Mouse (Mus musculus) heart, postnatal 25 days (tissue): ENCODE results near the gene Vdac2. TPM values are rescaled to one million over a fixed set of nuclear protein-coding genes. Genes with fewer than 3 reads are reported as not detected.

Source experiments
- DNase-seq: peaks from one replicate; pipeline ENCODE4 v3.0.0; 2022; ENCODE audit warnings: low spot score
- intact Hi-C: fragments of 180-260 bp; cut with DNase I; formaldehyde crosslinking; loops from one replicate; pipeline ENCODE4 v1.15.1; 2025
- total RNA-seq, 2 experiments: library from RNA; stranded (reverse); gene quantifications; 2 replicates each; pipeline ENCODE4 v1.2.3; 2021

Vdac2 gene
- total RNA-seq, 2 experiments from 2014 or later = 494 to 528 TPM

GRCm38 (mm10) chr14:21814606-21815005 is 10.4 kb upstream of the Vdac2 start:
- no peak for DNase-seq
- intact Hi-C loops = no loop called here

GRCm38 (mm10) chr14:21816255-21816654 is 8.8 kb upstream of the Vdac2 start:
- intact Hi-C loops = no loop called here
- DNase-seq = no peak

- DNase-seq = no peak
- intact Hi-C loops = no loop called here
Observed at GRCm38 (mm10) chr14:21817453-21817852, 7.6 kb upstream of the Vdac2 start.

DNA sequence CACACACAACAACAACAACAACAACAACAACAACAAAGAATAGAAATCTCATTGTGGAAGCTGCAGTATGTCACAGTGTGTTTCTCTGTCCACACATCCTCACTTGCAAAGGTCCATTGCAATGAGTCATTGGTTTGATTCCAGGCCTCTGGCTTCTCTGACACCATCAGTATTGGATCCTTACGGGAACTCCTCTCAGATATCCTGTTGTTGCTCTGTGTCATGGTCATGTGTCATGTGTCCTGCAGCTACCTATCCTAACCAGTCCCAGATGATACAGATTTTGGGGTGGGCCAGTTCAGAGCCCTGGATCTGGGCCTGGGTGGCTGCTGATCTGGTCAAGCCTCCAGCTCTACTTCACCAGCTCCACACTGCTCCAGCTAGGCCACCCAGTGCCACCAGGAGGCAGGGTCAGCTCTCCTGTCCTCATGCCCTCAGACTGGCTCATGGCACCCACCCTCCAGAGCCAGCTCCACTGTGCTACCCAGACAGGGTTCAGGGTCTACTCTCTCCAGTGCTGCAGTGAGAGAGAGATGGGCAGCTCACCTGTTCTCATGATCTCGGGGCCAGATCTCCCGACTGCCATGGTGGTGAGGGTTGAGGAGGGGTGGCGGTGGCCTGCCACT is 4.0 kb upstream of the Vdac2 start:
- DNase-seq = no peak
- intact Hi-C loops = no loop called here

GRCm38 (mm10) chr14:21822307-21822706 is 2.7 kb upstream of the Vdac2 start:
- no peak for DNase-seq
- intact Hi-C loops = no loop called here

GRCm38 (mm10) chr14:21822795-21823374 is 2.2 kb upstream of the Vdac2 start:
- intact Hi-C loops = no loop called here
- DNase-seq = peak; percentile 82

GRCm38 (mm10) chr14:21823897-21824296 is 1.1 kb upstream of the Vdac2 start:
- DNase-seq = no peak
- intact Hi-C loops = no loop called here

DNA sequence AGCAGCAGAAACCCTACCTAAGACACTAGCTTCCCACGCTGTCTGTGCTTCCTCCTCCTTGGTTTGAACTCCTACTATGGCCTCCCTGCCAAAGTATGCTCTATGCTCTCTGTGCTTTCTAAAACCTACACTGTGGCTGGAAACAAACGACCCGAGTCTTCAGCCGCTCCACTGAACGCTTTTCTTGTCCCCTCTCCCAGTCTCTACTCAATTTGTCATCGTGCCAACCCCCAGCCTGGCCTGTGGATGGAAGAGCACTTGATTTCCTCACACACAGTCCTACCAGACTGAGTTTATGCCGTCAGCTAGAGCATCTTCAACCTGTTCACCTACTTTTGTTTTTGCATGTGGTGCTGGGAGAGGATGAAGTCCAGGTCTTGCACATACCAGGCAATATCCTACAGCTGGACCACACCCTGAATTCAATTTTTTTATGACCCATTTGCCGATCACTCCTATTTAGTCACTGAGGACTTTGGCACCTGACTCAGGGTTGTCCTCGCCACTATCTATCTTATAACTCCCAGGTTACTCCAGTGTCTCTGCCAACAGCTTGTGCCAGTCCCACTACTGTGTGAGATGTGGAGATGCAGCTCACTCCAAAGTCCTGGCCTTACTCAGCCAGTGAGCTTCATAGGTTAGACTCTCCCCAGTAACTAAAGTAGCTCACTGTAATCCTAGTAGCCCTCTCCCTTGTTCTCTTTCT is 901 bp downstream of the Vdac2 start:
- intact Hi-C loops = no loop called here
- no peak for DNase-seq

- intact Hi-C loops = no loop called here
- DNase-seq = peak; percentile 94
Observed at GRCm38 (mm10) chr14:21830876-21831767, 6.1 kb downstream of the Vdac2 start.

DNA sequence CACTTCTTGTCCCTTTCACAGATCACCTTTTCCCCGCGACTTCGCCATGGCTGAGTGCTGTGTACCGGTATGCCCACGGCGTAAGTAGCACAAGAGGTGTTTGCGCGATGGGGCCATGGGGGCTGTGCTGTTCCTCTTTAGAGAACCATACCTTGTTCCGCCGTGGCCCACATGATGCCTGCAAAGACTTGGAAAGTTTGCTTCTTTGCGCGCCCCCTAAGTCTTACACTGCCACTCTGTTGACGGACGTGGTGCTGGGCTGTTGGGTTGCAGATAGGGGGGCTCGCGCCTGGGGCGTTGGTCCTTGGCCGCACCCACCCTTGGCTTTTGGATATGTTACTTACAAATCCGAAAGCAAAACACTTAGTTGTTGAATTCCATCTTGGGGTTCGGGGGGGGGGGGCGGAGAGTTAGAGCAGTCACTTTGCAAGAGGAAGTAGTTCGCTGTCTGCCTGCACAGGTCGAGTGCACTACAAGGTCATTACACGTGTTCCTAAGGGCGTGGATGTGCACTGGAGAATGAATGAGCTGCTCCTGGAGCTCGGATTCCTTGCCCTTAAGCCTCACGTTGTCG is 6.9 kb downstream of the Vdac2 start:
- no peak for DNase-seq
- intact Hi-C loops = loop anchor here (2.0 kb wide), 1 partner anchor 17 kb away; the partner anchor contains the start of gene Comtd1

DNA sequence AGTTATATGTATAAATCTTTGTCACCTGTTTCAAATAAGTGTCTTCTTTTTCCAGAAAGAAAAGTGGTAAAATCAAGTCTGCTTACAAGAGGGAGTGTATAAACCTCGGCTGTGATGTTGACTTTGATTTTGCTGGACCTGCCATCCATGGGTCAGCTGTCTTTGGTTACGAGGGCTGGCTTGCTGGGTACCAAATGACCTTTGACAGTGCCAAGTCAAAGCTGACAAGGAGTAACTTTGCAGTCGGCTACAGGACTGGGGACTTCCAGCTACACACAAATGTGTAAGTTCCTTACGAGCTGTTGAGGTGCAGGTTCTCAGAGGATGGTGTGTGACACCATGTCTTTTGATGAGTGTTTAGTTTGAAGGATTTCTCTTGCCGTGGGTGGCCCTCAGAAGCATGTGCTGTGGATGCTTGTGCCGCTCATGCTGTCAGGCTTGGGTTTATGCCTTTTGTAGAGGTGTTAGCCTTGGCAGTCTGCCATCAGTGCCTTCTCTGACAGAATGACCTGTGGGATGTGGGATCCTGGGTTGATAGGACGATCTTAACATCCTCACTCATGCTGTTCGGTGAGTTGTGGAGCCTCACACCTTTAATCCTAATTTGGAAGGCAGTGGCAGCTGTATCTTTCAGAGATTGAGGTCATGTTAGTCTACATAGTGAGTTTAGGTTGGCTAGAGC is 13.4 kb downstream of the Vdac2 start:
- no peak for DNase-seq
- intact Hi-C loops = no loop called here

DNA sequence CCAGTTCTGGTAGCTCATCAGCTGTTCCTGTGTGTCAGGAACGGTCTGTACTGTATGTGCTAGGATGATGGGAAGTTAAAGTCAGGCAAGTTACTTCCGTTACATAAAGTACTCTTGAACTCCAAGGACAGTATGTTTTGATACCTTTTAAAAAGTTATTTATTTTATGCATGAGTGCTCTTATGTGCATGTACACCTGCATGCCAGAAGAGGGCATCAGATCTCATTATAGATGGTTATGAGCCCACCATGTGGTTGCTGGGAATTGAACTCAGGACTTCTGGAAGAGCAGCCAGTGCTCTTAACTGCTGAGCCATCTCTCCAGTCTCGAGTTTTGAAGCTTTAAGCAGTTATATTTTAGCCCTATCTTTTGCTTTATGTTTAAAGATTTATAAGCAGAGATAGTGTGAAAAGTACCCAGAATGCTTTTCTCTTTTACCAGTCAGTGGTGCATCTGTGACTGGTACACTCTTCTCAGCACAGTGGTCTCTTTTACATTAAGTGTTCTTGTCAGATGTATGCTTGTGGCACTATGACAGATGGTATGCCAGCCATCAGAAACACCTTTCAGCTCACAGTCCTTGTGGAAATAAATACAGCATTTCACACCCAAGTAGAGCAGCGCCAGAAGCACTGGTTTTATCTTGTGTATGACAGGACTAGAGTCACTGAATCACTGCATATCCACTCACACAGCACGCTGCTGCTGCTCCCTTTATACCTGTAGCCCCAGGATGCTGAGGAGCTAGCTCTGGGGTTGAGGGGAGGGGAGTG is 17.0 kb downstream of the Vdac2 start:
- intact Hi-C loops = loop anchor here (10.0 kb wide), 1 partner anchor 337 kb away; no protein-coding TSS in a partner anchor
- DNase-seq = no peak

DNA sequence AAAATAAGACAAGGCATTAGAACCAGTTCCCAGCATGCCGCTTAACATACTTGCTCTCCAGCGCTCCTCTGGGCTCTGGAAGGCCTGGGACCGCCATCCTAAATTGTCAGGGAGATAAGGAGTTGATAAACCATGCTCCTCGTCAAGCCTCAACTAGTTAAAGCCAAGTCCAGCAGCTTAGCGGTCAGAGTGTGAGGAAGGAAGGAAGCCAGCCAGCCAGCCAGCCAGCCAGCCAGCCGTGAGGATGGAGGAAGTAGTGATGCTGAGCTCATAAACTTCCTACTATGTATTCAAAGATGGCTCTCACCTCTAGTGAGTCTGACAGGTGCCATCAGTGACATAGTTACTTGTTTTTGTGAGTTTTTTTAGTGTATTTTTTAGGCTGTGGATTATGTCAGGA is 18.2 kb downstream of the Vdac2 start:
- intact Hi-C loops = loop anchor here (10.0 kb wide), 1 partner anchor 338 kb away; no protein-coding TSS in a partner anchor
- no peak for DNase-seq

- DNase-seq = no peak
- intact Hi-C loops = loop anchor here (10.0 kb wide), 1 partner anchor 342 kb away; no protein-coding TSS in a partner anchor
Observed at GRCm38 (mm10) chr14:21846827-21847380, 21.9 kb downstream of the Vdac2 start.

GRCm38 (mm10) chr14:21847381-21848165 is 22.5 kb downstream of the Vdac2 start:
- intact Hi-C loops = loop anchor here (2.0 to 10.0 kb wide), 3 partner anchors 15 to 343 kb away; partner anchors contain the start of genes Dusp13 and Samd8
- no peak for DNase-seq

DNA sequence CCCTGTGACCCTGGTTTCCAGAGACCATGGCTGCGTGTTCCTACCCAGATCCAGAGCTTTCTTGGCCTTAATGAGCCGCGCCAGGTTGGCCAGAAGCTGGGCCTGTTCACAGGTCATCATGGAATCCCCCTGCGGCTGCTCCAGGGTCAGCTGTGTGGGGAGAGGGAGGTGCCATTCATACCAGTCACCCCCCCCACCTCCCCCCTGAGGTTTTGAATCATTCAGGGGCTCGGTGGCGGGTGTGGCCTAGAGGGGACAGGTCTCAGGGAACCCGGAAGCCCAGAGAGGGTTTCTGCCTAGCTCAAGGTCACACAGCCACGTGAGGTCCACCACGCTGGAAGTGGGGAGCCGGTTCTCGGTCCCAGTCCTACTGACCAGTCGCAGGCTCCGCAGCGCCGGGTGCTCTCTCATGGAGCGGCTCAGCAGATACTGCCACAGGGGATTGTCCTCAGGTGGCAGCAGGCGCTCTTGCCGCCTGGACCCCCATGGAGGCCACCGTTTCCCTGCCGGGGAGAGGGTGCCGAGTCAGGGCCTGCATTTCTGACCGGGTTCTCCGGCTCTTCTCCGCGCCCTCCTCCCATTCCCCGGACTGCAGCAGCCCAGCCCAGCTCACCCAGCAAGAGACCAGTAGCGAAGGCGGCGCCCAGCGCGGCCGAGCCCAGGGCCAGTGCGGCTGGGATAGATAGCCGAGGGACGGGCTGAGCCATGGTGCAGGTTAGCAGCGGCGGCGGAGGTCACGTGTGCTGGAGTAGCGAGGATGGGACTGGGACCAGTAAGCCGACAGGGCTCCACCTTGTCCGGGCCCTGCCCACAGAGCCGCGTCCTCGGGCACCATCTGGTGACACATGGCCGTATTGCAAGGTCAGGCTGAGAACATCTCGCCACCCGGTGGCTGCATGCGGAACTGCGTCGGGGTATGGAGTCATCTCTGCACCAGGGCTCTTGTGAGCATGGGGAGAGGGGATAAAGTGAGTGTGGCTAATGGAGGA is 23.4 kb downstream of the Vdac2 start, which contains the start of gene Comtd1:
TSS of gene Comtd1 (minus strand) at position 812 of the 989 bp plus-strand sequence.
- intact Hi-C loops = loop anchor here (1.0 to 10.0 kb wide), 4 partner anchors 16 to 344 kb away; partner anchors contain the start of genes Dusp13 and Samd8
- peak; percentile 88 for DNase-seq
